Mouse (Mus musculus) kidney, embryonic 14.5 days (tissue): Measurements from ENCODE around the gene Trim27. TPM values are rescaled to one million over a fixed set of nuclear protein-coding genes. Genes with fewer than 3 reads are reported as not detected.

Experiments
- ATAC-seq: fragments of 200-750 bp; cut with Nextera tagmentation; 2 replicates; pipeline ENCODE4 v1.8.0; 2017; ENCODE audit warnings: moderate number of reproducible peaks, mild to moderate bottlenecking, moderate TSS enrichment, moderate library complexity; ENCODE audit not compliant: low FRiP score, low TSS enrichment
- H3K27ac ChIP-seq: fragments of 300-500 bp; sonication (generic); 2 replicates; pipeline ENCODE4 v1.5.1; 2014; ENCODE audit warnings: low read depth, mild to moderate bottlenecking, low read length, moderate library complexity, mixed read lengths
- H3K27me3 ChIP-seq: fragments of 300-500 bp; sonication (generic); 2 replicates; pipeline ENCODE4 v1.6.1; 2014; ENCODE audit warnings: mild to moderate bottlenecking, low read length; ENCODE audit not compliant: control insufficient read depth, insufficient read depth
- H3K36me3 ChIP-seq: fragments of 300-500 bp; sonication (generic); 2 replicates; pipeline ENCODE4 v1.6.1; 2014; ENCODE audit warnings: low read length, mixed read lengths; ENCODE audit not compliant: control insufficient read depth, insufficient read depth
- H3K4me1 ChIP-seq: fragments of 300-500 bp; sonication (generic); 2 replicates; pipeline ENCODE4 v1.6.1; 2014; ENCODE audit warnings: low read length, mixed read lengths; ENCODE audit not compliant: control insufficient read depth, insufficient read depth
- H3K4me2 ChIP-seq: fragments of 300-500 bp; sonication (generic); replicated peaks from 2 replicates; pipeline ENCODE4 v1.6.1; 2014; ENCODE audit warnings: low read depth, mild to moderate bottlenecking, low read length
- H3K4me3 ChIP-seq: fragments of 300-500 bp; sonication (generic); 2 replicates; pipeline ENCODE4 v1.5.1; 2014; ENCODE audit warnings: mild to moderate bottlenecking, low read length
- H3K9ac ChIP-seq: fragments of 300-500 bp; sonication (generic); 2 replicates; pipeline ENCODE4 v1.6.1; 2014; ENCODE audit warnings: low read depth, mild to moderate bottlenecking, low read length, moderate library complexity
- H3K9me3 ChIP-seq: fragments of 300-500 bp; sonication (generic); 2 replicates; pipeline ENCODE4 v1.6.1; 2016; ENCODE audit warnings: low read length; ENCODE audit not compliant: control insufficient read depth
- WGBS: fragments of 180-500 bp; shearing (Covaris S2); extraction: QIAGEN DNeasy Blood & Tissue Kit; methylation state at CpG from one replicate; pipeline ENCODE4 v1.1.7; 2014; 5-methylcytosine and 5-hydroxymethylcytosine counted together
- polyA plus RNA-seq: library from polyadenylated mRNA; unstranded; fragments of >200 nt; fragmentation: Nextera tagmentation; extraction: Ambion mirVana; gene quantifications from 2 replicates; pipeline ENCODE4 v1.2.1, GENCODE M21; 2014

Trim27 gene
- polyA plus RNA-seq, 1 experiment from 2014 or later, result 164 TPM

DNA sequence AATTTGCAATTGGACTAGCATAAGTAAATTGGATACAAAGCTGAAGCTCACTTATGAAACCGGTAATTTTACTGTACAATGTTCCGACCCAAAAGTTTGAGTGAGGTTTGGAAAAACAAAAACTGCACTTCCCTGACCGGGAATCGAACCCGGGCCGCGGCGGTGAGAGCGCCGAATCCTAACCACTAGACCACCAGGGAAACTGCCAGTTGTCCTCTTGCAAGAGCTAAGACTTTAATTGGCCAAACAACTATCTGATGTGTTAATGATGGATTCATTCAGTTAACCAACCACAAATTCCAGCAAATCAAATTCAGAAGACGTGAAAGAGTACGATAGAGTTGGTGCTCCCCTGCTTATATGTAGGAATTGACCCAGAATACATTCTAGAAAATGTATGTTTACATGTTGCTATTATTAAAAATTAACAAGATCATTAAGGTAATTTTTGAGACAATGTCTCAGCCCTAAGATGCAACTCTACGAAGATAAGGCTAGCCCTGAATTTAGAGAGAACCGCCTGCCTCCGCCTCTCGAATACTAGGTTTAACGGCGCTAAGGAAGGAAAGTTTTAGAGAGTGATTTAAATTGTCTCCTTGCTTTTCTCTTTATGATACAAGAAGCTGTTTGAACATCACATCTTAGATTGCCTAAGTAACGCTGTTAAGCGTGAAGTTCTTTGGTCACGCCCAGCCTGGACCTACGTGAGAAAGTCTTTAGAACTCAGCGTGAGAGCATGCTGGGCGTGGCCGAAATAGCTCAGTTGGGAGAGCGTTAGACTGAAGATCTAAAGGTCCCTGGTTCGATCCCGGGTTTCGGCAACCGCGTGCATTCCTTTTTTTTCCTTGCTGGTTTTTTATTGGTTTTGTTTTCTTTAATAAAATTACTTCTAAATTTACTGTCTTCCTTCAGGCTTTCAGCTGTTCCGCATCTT, 18.3 kb upstream of the Trim27 start:
- peak overlapping the region; percentile 59; the same call in 1 of the 2 replicates for H3K9ac ChIP-seq
- H3K36me3 ChIP-seq, result no peaks in the 10 kb centered on the region
- H3K27me3 ChIP-seq, result no peaks in the 10 kb centered on the region
- 0 out of 2 replicates have a peak, but pooled peaks cover 4% of the 10 kb centered on the region for H3K4me1 ChIP-seq
- no peaks in the 10 kb centered on the region for H3K9me3 ChIP-seq
- H3K4me2 ChIP-seq, result peak overlapping the region; percentile 95
- H3K27ac ChIP-seq, result no peak overlapping the region
- H3K4me3 ChIP-seq, result peak overlapping the region; percentile 70
- under 1% methylated on average over 32 of the region's 32 CpGs for WGBS
- ATAC-seq, result peak; percentile 87

DNA sequence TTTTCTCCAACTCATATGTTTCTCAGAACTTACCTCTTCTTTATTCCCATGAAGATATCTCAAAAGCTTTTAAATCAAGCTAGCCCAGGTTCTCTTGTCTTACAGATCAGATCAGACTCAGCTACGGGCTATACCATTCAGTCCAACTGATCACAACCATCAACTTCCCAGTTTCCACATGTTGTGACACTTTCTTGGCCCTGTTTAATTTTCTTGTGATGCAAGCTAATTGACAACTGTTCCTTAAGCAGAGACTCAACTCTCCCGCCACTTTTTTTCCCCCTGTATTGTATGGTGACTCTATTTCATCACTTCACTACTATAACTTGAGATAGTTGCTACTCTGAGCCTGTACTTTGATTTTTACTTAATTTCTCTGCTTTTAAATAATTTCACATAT, 17.7 kb upstream of the Trim27 start:
- Histone ChIP-seq H3K4me3 (peak overlapping the region; percentile 70), H3K4me2 (peak overlapping the region; percentile 41), H3K4me1 (0 out of 2 replicates have a peak, but pooled peaks cover 4% of the 10 kb centered on the region), H3K36me3 (no peaks in the 10 kb centered on the region), H3K27ac (no peak overlapping the region), H3K9me3 (no peaks in the 10 kb centered on the region), H3K9ac (no peak overlapping the region), H3K27me3 (no peaks in the 10 kb centered on the region)
- ATAC-seq, result no peak
- WGBS, result 48% methylated on average over 2 of the region's 2 CpGs

DNA sequence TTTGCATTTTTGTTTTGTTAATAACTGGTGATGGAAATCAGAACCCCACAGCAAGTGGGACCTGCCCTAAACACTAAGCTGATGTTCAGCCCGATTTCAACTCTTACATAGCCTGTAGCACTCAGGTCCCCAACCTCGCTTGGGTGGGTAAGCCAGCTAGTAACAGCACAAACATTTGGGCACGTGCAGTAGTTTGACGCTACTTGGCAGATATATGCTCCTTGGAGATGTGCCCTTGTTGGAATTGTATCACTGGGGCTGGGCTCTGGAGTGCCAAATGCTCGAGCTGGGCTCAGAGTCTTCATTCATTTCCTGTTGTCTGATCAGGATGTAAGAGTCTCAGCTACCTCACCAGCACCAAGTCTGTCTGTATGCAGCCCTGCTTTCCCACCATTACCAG, 16.7 kb upstream of the Trim27 start:
- H3K36me3 ChIP-seq, result no peaks in the 10 kb centered on the region
- ATAC-seq, result no peak
- 48% methylated on average over 5 of the region's 5 CpGs for WGBS
- H3K9me3 ChIP-seq, result no peaks in the 10 kb centered on the region
- H3K4me3 ChIP-seq, result no peak overlapping the region
- H3K9ac ChIP-seq, result no peak overlapping the region
- 0 out of 2 replicates have a peak, but pooled peaks cover 4% of the 10 kb centered on the region for H3K4me1 ChIP-seq
- H3K4me2 ChIP-seq, result no peak overlapping the region
- no peak overlapping the region for H3K27ac ChIP-seq
- no peaks in the 10 kb centered on the region for H3K27me3 ChIP-seq

- H3K4me3 ChIP-seq, result peak overlapping the region; percentile 64
- no peaks in the 10 kb centered on the region for H3K9me3 ChIP-seq
- no peaks in the 10 kb centered on the region for H3K36me3 ChIP-seq
- H3K27me3 ChIP-seq, result no peaks in the 10 kb centered on the region
- no peak overlapping the region for H3K27ac ChIP-seq
- H3K9ac ChIP-seq, result peak overlapping the region; percentile 8; the same call in 1 of the 2 replicates
- ATAC-seq, result peak; percentile 54
- H3K4me2 ChIP-seq, result peak overlapping the region; percentile 84
- H3K4me1 ChIP-seq, result 0 out of 2 replicates have a peak, but pooled peaks cover 6% of the 10 kb centered on the region
- WGBS, result under 1% methylated on average over 27 of the region's 27 CpGs
Measured at GRCm38 (mm10) chr13:21166936-21167909, 12.0 kb upstream of the Trim27 start.

- peak; percentile 48; the same call in 1 of the 2 replicates for ATAC-seq
Measured at GRCm38 (mm10) chr13:21167910-21168300, 11.3 kb upstream of the Trim27 start.

GRCm38 (mm10) chr13:21168371-21169011, 10.8 kb upstream of the Trim27 start:
- Histone ChIP-seq H3K4me2 (peak overlapping the region; percentile 84), H3K9ac (peak overlapping the region; percentile 54), H3K4me3 (peak overlapping the region; percentile 64), H3K27me3 (no peaks in the 10 kb centered on the region), H3K4me1 (0 out of 2 replicates have a peak, but pooled peaks cover 6% of the 10 kb centered on the region), H3K9me3 (no peaks in the 10 kb centered on the region), H3K27ac (0 out of 2 replicates have a peak overlapping the region, but pooled peaks have one; percentile 17), H3K36me3 (no peaks in the 10 kb centered on the region)
- ATAC-seq, result no peak
- WGBS, result under 1% methylated on average over 16 of the region's 16 CpGs

More at GRCm38 (mm10) chr13:21167910-21168300, 11.3 kb upstream of the Trim27 start:
- H3K9me3 ChIP-seq, result no peaks in the 10 kb centered on the region
- H3K4me3 ChIP-seq, result peak overlapping the region; percentile 64
- no peak overlapping the region for H3K9ac ChIP-seq
- 0 out of 2 replicates have a peak, but pooled peaks cover 6% of the 10 kb centered on the region for H3K4me1 ChIP-seq
- H3K27ac ChIP-seq, result no peak overlapping the region
- H3K27me3 ChIP-seq, result no peaks in the 10 kb centered on the region
- WGBS, result under 1% methylated on average over 8 of the region's 8 CpGs
- H3K4me2 ChIP-seq, result peak overlapping the region; percentile 84
- no peaks in the 10 kb centered on the region for H3K36me3 ChIP-seq

- peak overlapping the region; percentile 54; the same call in 1 of the 2 replicates for H3K9ac ChIP-seq
- 3% methylated on average over 14 of the region's 14 CpGs for WGBS
- no peak overlapping the region for H3K27ac ChIP-seq
- peak overlapping the region; percentile 84 for H3K4me2 ChIP-seq
- H3K4me3 ChIP-seq, result peak overlapping the region; percentile 64
- H3K9me3 ChIP-seq, result no peaks in the 10 kb centered on the region
- no peak for ATAC-seq
- 0 out of 2 replicates have a peak, but pooled peaks cover 6% of the 10 kb centered on the region for H3K4me1 ChIP-seq
- no peaks in the 10 kb centered on the region for H3K27me3 ChIP-seq
- H3K36me3 ChIP-seq, result no peaks in the 10 kb centered on the region
Measured at GRCm38 (mm10) chr13:21169121-21169656, 10.1 kb upstream of the Trim27 start.
